Mouse (Mus musculus): ENCODE data around the gene Myo1e.

Myo1e gene

DNA sequence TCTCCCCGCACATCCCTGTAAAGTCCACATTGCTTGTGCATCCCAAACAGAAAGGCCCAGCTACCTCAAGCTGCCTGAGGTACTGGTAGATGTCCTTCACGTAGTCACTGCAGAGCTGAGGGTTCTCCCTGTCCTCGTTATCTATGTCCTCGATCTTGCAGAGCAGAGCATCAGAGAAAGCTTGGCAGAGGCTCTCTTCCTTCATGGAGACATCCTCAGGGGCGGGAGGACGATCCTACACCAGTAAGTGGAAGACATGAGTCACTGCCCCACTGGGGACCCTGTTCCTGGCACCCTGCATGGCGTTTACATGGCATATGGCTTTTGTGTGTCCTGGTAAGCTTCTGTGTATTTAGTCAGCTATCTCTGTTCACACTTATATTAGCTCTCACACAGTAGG, 205.9 kb downstream of the Myo1e start:
- no peak for DNase-seq (ENCODE audit: low read depth)

DNA sequence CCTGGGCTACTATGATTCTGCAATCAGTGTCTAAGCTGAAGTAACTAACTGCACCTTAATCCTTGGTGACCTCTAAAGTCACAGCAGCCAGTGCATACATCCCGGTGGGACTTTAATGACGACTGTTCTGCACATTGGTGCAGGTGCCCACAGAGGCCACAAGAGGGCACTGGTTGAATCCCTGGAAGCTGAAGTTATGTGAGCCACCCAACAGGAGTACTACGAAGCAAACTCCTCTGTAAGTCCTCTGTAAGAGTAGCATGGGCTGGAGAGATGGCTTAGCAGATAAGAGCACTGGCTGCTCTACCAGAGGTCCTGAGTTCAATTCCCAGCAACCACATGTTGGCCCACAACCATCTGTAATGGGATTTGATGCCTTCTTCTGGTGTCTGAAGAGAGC, 209.3 kb downstream of the Myo1e start:
- no peak for DNase-seq (ENCODE audit: low read depth)

DNA sequence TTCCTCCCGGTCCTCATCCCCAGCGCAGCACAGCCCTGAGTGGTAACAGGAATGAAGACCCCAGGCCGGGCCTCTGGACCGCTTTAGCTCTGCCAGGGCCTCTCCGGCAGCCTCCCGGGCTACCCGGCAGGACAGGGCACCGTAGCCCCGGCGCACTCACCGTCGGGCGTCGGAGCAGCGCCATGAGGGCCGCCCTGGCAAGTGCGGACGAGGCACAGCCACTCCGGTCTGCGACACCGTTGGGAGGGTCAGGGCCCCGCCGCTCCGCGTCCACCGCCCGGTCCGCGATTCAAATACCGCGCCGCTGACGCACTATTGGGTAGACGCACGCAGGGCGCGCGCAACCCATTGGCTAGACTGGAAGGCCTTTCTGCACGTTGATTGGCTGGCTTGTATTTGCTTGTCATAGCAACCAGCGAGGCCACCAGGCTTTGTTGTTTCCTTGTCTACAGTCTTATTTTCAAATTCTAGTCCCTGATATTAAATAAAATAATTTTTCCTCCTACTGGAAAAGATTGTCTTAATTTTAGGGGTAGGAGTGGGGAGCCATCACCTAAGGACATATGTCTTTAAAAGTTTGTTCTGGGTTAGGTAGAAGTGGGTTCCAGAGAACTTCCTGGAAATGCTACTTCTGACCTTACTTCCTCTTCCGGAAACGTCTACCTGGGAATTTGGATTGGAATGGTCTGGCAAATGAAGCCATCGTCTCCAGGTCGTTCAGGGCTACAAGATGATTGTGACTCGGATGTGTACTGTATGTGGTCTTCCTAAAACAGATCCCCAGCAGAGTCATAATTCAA, 214.3 kb downstream of the Myo1e start, which contains the start of gene Ccnb2:
Ccnb2 (minus strand) TSS at position 291 of the 800 bp plus-strand sequence.
- peak; percentile 70 for DNase-seq (ENCODE audit: low read depth)

DNA sequence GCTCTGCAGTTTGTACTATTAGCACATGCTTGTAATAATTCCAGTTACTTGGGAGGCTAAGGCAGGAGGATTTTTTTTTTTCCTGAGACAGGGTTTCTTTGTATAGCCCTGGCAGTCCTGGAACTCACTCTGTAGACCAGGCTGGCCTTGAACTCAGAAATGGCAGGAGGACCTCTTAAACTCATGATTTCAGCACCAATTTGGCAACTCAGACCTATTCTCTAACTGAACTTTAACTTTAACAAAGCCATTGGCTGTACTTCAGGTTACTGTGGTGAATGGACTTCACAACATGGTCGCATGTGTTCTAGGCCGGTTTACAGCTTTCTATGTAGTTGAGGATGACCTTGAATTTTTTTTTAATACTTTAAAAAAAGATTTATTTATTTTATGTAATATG, 215.5 kb downstream of the Myo1e start:
- DNase-seq (ENCODE audit: low read depth), result no peak

DNA sequence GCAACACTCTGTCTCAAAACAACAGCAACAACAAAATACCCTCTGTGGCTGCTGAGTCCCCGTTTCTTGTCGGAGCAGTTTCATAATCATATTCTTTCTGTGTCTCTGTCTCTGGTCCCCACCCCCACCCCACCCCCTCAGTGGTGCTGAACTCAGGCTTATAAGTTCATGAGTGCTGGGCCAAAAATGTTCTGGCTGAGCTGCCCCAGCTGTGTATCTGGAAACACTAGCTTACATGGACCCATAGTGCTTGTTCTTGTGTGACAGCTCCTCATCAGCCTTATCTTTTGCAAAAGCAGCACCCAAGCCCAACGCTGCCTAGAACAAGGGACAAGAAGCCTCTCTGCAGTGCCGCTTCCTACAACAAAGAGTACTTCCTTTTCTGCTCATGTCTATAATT, 232.8 kb downstream of the Myo1e start:
- no peak for DNase-seq (ENCODE audit: low read depth)

DNA sequence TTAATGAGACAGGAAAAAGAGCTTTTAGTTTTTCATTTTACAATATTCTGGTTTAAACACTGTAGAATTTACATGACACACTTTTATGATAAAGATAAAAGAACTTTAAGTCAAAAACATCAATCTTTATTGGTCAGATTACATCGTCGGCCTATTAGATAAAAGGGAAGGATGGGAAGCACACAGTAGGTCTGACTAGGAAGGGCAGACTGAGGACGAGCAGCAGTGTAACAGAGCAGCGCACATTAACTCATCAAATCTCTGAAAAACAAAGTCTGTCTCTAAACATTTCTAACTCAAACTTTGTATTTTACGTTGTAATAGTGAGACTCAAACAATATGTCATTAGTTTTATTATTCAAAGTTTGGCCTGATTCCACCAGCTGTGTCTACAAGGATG, 241.9 kb downstream of the Myo1e start:
- no peak for DNase-seq (ENCODE audit: low read depth)

Measured in fibroblast of lung, adult 2 months (primary cell).